Mouse (Mus musculus) heart, postnatal 0 days (tissue): ENCODE results near the gene Syngr3.
"Not testable (repeated sequence)": the region's sequence is repeated elsewhere in the genome, so short reads cannot be mapped to it uniquely, and the experiment has no call there.

Source experiments
- CTCF ChIP-seq: IDR thresholded peaks from 2 replicates; pipeline ENCODE4 v1.5.1; 2016; ENCODE audit warnings: antibody characterized with exemption, control low read depth, low read depth
- EP300 ChIP-seq: IDR thresholded peaks from 2 replicates; pipeline ENCODE4 v1.6.1; 2016; ENCODE audit warnings: antibody characterized with exemption, low read depth

DNA sequence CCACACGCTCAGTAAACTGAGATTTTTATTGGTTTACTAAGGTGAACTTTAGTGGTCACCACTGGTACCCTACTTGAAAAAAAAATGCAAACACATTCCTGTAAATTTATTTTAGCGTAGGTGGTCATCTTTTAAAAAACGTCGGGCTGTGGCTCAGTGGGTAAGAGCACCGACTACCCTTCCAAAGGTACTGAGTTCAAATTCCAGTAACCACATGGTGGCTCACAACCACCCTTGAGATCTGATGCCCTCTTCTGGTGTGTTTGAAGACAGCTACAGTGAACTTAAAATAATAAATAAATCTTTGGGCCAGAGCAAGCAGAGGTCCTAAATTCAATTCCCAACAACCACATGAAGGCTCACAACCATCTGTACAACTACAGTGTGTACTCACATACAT lies 29.2 kb upstream of the Syngr3 start:
- TF ChIP-seq CTCF, EP300: not testable (repeated sequence)
